Mouse (Mus musculus) embryonic facial prominence, embryonic 11.5 days (tissue): ENCODE data around the gene Gpr107. TPM values are rescaled to one million over a fixed set of nuclear protein-coding genes. Genes with fewer than 3 reads are reported as not detected.

ENCODE experiments used
- ATAC-seq: fragments of 200-750 bp; cut with Nextera tagmentation; replicated peaks from 2 replicates; pipeline ENCODE4 v1.8.0; 2017; ENCODE audit warnings: low read depth; ENCODE audit not compliant: insufficient number of reproducible peaks, low FRiP score, low TSS enrichment
- DNase-seq: peaks from one replicate; pipeline ENCODE4 v3.0.0-alpha.2; 2015; ENCODE audit warnings: low spot score
- H3K27ac ChIP-seq: fragments of 300-500 bp; sonication (generic); replicated peaks from 2 replicates; pipeline ENCODE4 v1.5.1; 2014; ENCODE audit warnings: mild to moderate bottlenecking, low read depth, low read length, control low read depth
- H3K27me3 ChIP-seq: fragments of 300-500 bp; sonication (generic); 2 replicates; pipeline ENCODE4 v1.6.1; 2014; ENCODE audit warnings: mild to moderate bottlenecking, low read length, moderate library complexity, mixed read lengths; ENCODE audit not compliant: control insufficient read depth, insufficient read depth
- H3K36me3 ChIP-seq: fragments of 300-500 bp; sonication (generic); replicated peaks from 2 replicates; pipeline ENCODE4 v1.6.1; 2014; ENCODE audit warnings: low read depth, mild to moderate bottlenecking, low read length, moderate library complexity, mixed read lengths; ENCODE audit not compliant: control insufficient read depth, insufficient read depth
- H3K4me1 ChIP-seq: fragments of 300-500 bp; sonication (generic); 2 replicates; pipeline ENCODE4 v1.6.1; 2014; ENCODE audit warnings: low read length, mixed read lengths; ENCODE audit not compliant: control insufficient read depth, insufficient read depth
- H3K4me2 ChIP-seq: fragments of 300-500 bp; sonication (generic); 2 replicates; pipeline ENCODE4 v1.6.1; 2014; ENCODE audit warnings: low read depth, mild to moderate bottlenecking, control low read depth, low read length, moderate library complexity
- H3K4me3 ChIP-seq: fragments of 300-500 bp; sonication (generic); 2 replicates; pipeline ENCODE4 v1.5.1; 2014; ENCODE audit warnings: low read depth, low read length, control low read depth
- H3K9ac ChIP-seq: fragments of 300-500 bp; sonication (generic); replicated peaks from 2 replicates; pipeline ENCODE4 v1.6.1; 2014; ENCODE audit warnings: mild to moderate bottlenecking, control low read depth, low read length
- H3K9me3 ChIP-seq: fragments of 300-500 bp; sonication (generic); replicated peaks from 2 replicates; pipeline ENCODE4 v1.6.1; 2016; ENCODE audit warnings: mild to moderate bottlenecking, low read length, inconsistent platforms, mixed read lengths; ENCODE audit not compliant: control insufficient read depth
- WGBS: fragments of 180-500 bp; shearing (Covaris S2); extraction: QIAGEN DNeasy Blood & Tissue Kit; methylation state at CpG from one replicate; pipeline ENCODE4 v1.1.7; 2014; 5-methylcytosine and 5-hydroxymethylcytosine counted together
- polyA plus RNA-seq: library from polyadenylated mRNA; unstranded; fragments of >200 nt; fragmentation: Nextera tagmentation; extraction: Ambion mirVana; gene quantifications from 2 replicates; pipeline ENCODE4 v1.2.1, GENCODE M21; 2014

Gene Gpr107
- polyA plus RNA-seq, 1 experiment from 2014 or later, result 23.1 TPM

- Histone ChIP-seq H3K4me3 (no peak overlapping the region), H3K4me1 (no peaks in the 10 kb centered on the region), H3K4me2 (no peak overlapping the region), H3K27ac (no peak overlapping the region), H3K27me3 (no peaks in the 10 kb centered on the region), H3K9ac (no peak overlapping the region), H3K9me3 (no peaks in the 10 kb centered on the region), H3K36me3 (no peaks in the 10 kb centered on the region)
- 86% methylated on average over 14 of the region's 14 CpGs for WGBS
- DNase-seq, result no peak
- no peak for ATAC-seq
These were observed 22.2 kb upstream of the Gpr107 start for GRCm38 (mm10) chr2:31129742-31130518.

- no peak for ATAC-seq
- no peak for DNase-seq
- Histone ChIP-seq H3K9me3 (no peaks in the 10 kb centered on the region), H3K9ac (no peak overlapping the region), H3K27me3 (no peaks in the 10 kb centered on the region), H3K4me2 (no peak overlapping the region), H3K36me3 (no peaks in the 10 kb centered on the region), H3K4me3 (no peak overlapping the region), H3K4me1 (no peaks in the 10 kb centered on the region), H3K27ac (no peak overlapping the region)
- WGBS, result 72% methylated on average over 8 of the region's 8 CpGs
These were observed 21.3 kb upstream of the Gpr107 start for GRCm38 (mm10) chr2:31130815-31131299.

DNA sequence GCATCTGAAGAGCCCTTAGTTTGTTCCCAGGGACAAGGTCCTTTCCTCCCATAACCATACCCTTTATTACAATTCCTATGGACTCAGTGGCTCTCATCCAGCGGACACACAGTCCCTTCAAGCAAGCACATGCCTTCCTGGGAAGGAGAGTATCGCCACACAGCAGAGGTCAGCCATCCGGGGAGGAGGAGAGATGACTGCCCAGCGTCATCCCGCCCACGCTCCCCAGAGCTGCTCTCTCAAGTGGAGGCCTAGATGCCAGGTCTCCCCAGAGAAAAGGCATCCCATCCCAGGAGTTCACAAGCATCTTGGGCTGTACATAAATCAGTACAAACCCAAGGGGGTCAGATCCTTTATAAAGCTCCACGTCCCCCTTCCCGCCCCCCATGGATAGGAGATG lies 19.4 kb upstream of the Gpr107 start:
- 69% methylated on average over 8 of the region's 8 CpGs for WGBS
- Histone ChIP-seq H3K27ac (no peak overlapping the region), H3K9ac (no peak overlapping the region), H3K9me3 (no peaks in the 10 kb centered on the region), H3K36me3 (no peaks in the 10 kb centered on the region), H3K27me3 (no peaks in the 10 kb centered on the region), H3K4me3 (no peak overlapping the region), H3K4me1 (no peaks in the 10 kb centered on the region), H3K4me2 (no peak overlapping the region)
- ATAC-seq (no peak), DNase-seq (no peak)

GRCm38 (mm10) chr2:31133981-31134380 lies 18.1 kb upstream of the Gpr107 start:
- ATAC-seq (no peak), DNase-seq (no peak)
- H3K36me3 ChIP-seq, result no peaks in the 10 kb centered on the region
- H3K4me2 ChIP-seq, result no peak overlapping the region
- no peaks in the 10 kb centered on the region for H3K9me3 ChIP-seq
- H3K27ac ChIP-seq, result no peak overlapping the region
- WGBS, result 76% methylated on average over 4 of the region's 4 CpGs
- H3K4me1 ChIP-seq, result no peaks in the 10 kb centered on the region
- no peak overlapping the region for H3K9ac ChIP-seq
- no peaks in the 10 kb centered on the region for H3K27me3 ChIP-seq
- no peak overlapping the region for H3K4me3 ChIP-seq

DNA sequence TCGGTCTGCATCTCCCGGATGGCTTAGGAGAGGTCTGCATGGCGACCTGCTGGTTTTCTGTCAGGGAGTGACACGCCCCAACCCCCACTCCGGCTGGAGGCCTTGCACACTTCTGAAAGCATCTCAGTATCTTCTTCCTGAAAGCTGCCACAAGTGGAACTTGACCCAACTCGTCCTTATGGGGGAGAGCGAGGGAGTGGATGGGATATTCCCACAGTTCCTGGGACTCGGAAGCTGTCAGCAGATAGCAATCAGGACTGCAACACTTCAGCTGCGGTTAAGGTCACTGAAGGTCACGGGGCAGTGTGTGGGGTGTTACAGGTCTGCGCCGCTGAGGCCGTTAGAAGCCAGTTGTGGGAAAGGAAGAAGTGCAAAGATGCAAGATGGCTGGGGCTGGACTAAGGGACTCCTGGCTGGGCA lies 16.6 kb upstream of the Gpr107 start:
- no peak overlapping the region for H3K9ac ChIP-seq
- 43% methylated on average over 13 of the region's 13 CpGs for WGBS
- no peak for ATAC-seq
- H3K4me1 ChIP-seq, result no peaks in the 10 kb centered on the region
- H3K9me3 ChIP-seq, result no peaks in the 10 kb centered on the region
- DNase-seq, result no peak
- H3K27ac ChIP-seq, result no peak overlapping the region
- H3K27me3 ChIP-seq, result no peaks in the 10 kb centered on the region
- H3K36me3 ChIP-seq, result no peaks in the 10 kb centered on the region
- no peak overlapping the region for H3K4me3 ChIP-seq
- no peak overlapping the region for H3K4me2 ChIP-seq

- Histone ChIP-seq H3K4me1 (no peaks in the 10 kb centered on the region), H3K9ac (no peak overlapping the region), H3K27me3 (no peaks in the 10 kb centered on the region), H3K4me3 (no peak overlapping the region), H3K4me2 (no peak overlapping the region), H3K36me3 (no peaks in the 10 kb centered on the region), H3K9me3 (no peaks in the 10 kb centered on the region), H3K27ac (no peak overlapping the region)
- 59% methylated on average over 10 of the region's 13 CpGs for WGBS
- no peak for ATAC-seq
- DNase-seq, result no peak
These were observed 15.8 kb upstream of the Gpr107 start for GRCm38 (mm10) chr2:31136338-31136737.

DNA sequence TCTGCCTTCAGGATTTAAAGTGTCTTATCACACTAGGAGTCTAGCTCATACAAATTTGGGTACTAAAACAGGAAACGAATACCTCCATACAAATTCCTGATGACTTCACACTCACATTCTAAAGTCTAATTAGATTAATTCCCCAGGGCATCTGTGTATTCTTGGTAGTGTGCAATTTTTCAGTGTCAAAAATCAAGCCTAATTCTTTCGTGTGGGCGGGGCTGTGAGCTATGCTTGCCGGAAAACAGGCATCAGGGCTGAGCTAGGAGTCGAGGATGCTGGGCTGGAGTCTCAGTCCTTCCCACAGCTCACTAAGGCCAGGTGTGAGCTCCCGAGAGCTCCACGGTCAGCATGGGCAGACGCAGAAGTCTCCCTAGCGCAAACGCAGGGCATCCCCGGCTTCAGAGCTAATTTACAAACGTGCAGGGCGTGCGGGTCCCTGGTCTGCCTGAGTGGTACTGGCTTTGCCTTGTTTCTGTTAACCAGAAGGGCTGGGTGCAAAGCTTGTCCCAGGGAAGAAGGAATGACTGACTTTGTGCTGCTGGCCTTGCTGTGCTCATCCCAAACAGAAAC lies 15.0 kb upstream of the Gpr107 start:
- DNase-seq (no peak), ATAC-seq (no peak)
- Histone ChIP-seq H3K4me2 (no peak overlapping the region), H3K9me3 (no peaks in the 10 kb centered on the region), H3K4me1 (no peaks in the 10 kb centered on the region), H3K9ac (no peak overlapping the region), H3K27me3 (no peaks in the 10 kb centered on the region), H3K4me3 (no peak overlapping the region), H3K27ac (no peak overlapping the region), H3K36me3 (no peaks in the 10 kb centered on the region)
- 70% methylated on average over 14 of the region's 14 CpGs for WGBS

DNA sequence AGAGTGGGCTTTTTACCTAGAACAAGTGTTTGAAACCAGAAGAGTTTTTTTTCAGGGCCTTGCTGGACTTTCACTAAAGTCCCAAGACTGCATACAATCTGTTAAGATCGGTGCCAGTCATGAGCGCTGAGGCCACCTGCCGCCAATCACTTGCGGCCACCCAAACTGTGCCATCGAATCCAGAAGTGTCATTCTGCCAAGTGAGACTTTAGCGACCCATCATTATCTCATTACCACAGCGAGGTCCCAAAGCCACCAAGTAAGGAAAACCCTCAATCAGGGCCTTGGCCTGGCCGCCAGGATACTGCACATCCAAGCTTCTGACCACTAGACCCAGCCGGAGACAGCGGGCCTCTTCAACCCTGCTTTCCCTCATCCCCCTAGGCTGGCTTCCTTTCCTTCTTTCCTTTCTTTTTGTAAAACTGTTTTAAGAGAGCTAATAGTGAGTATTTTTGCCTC lies 12.9 kb upstream of the Gpr107 start:
- Histone ChIP-seq H3K4me2 (no peak overlapping the region), H3K36me3 (no peaks in the 10 kb centered on the region), H3K9ac (no peak overlapping the region), H3K9me3 (no peaks in the 10 kb centered on the region), H3K27me3 (no peaks in the 10 kb centered on the region), H3K4me3 (no peak overlapping the region), H3K4me1 (no peaks in the 10 kb centered on the region; the same call in 1 of the 2 replicates), H3K27ac (no peak overlapping the region)
- no peak for ATAC-seq
- DNase-seq, result no peak
- 85% methylated on average over 10 of the region's 10 CpGs for WGBS
